Mouse (Mus musculus) heart, postnatal 14 days (tissue): Measurements from ENCODE around the gene Tmem223. TPM values are rescaled to one million over a fixed set of nuclear protein-coding genes. Genes with fewer than 3 reads are reported as not detected.
"Not testable (repeated sequence)": the region's sequence is repeated elsewhere in the genome, so short reads cannot be mapped to it uniquely, and the experiment has no call there.

ENCODE experiments used
- DNase-seq, 2 experiments: peaks; one replicate each; pipeline ENCODE4 v3.0.0; 2021 to 2022
- intact Hi-C: fragments of 180-260 bp; cut with DNase I; formaldehyde crosslinking; loops from one replicate; pipeline ENCODE4 v1.15.1; 2025
- long read RNA-seq, 2 experiments: library from polyadenylated mRNA; stranded (forward); transcript quantifications; one replicate each; pipeline ENCODE4 v2.0.0; 2021
- total RNA-seq, 2 experiments: library from RNA; stranded (reverse); gene quantifications; 2 replicates each; pipeline ENCODE4 v1.2.3; 2021

The Tmem223 gene
- total RNA-seq, result 100 to 1,000 TPM; 110 to 121 TPM
- long read RNA-seq, experiment 1, transcript Tmem223-201 (2 exons, 748 nt), result major isoform, 140 of 141 reads
- long read RNA-seq, experiment 1, partial matches to known transcripts, result 0 of 141 reads
- long read RNA-seq, experiment 1, other reads (novel, unspliced or antisense), result 1 of 141 reads
- long read RNA-seq, experiment 2, transcript Tmem223-201 (2 exons, 748 nt), result major isoform, 119 of 122 reads
- long read RNA-seq, experiment 2, partial matches to known transcripts, result 0 of 122 reads
- long read RNA-seq, experiment 2, other reads (novel, unspliced or antisense), result 3 of 122 reads

GRCm38 (mm10) chr19:8770567-8771270 is at the start of gene Tmem223:
Gene Tmem223, plus strand, starts transcription at chr19:8770996.
- intact Hi-C loops, result loop anchor here (5.0 kb wide), 1 partner anchor 47 kb away; the partner anchor contains the start of gene Ttc9c
- peak; percentile 83 to 88 for DNase-seq

DNA sequence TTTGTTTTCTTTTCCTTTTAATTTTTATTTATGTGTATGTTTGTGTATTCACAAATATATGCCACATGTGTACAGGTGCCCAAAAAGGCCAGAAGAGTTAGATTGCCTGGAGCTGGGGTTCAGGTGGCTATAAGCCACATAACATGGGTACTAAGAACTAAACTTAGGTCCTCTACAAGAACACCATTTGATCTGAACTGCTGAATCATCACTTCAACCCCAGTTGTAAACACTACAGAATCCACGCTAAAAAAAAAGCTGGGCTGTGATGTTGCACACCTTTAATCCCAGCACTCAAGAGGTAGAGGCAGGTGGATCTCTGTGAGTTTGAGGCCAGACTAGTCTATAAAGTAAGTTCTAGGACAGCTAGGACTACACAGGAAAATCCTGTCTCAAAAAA is 49.4 kb upstream of the Tmem223 start:
- intact Hi-C loops, result loop anchor here (10.0 kb wide), 1 partner anchor 383 kb away; no protein-coding TSS in a partner anchor
- DNase-seq, result no peak

DNA sequence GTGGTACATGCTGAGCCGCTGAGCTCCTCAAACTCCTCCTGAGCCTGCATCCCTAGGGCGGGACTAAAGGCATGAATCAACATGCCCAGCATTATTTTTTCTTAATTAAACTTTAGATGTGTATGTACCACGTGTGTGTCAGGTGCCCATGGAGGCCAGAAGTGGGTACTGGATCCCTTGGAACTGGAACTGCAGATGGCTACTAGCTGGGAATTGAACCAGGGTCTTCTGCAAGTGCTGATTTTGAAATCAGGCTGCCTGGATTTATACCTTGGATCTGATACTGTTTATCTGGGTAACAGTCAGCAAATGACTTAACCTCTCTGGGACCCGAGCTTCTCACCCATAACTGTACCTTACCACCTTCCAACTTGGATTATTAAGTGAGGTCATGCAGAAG is 48.8 kb upstream of the Tmem223 start:
- DNase-seq, result no peak
- intact Hi-C loops, result loop anchor here (10.0 kb wide), 1 partner anchor 383 kb away; no protein-coding TSS in a partner anchor

- intact Hi-C loops, result loop anchor here (10.0 kb wide), 1 partner anchor 382 kb away; no protein-coding TSS in a partner anchor
- no peak for DNase-seq
Observed at GRCm38 (mm10) chr19:8722559-8722906, 48.3 kb upstream of the Tmem223 start.

GRCm38 (mm10) chr19:8722907-8723573 is 47.8 kb upstream of the Tmem223 start, which contains the start of gene Slc3a2:
Gene Slc3a2, minus strand, starts transcription at chr19:8723369.
- intact Hi-C loops, result loop anchor here (10.0 kb wide), 1 partner anchor 382 kb away; no protein-coding TSS in a partner anchor
- peak; percentile 93 to 94 for DNase-seq

GRCm38 (mm10) chr19:8723574-8724346 is 47.0 kb upstream of the Tmem223 start:
- intact Hi-C loops, result loop anchor here (10.0 kb wide), 1 partner anchor 381 kb away; no protein-coding TSS in a partner anchor
- no peak for DNase-seq

DNA sequence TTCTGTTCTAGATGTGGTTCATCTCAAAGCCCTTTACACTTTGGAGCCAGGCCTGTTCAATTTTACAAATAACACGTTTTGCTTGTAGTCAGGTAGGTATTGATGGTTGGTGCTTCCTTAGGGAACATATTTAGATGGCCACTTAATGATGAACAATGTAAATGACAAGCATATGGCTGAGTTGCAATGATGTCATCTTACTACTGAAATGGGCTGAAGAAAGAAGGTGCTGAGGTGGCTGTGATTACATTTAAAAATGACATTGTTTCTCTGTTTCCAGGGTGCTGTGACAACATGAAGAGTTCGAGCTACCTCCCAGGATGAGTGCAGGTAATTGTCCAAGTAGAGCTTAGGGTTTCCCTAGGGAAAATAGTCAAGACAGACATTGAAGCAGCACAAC is 46.4 kb upstream of the Tmem223 start:
- intact Hi-C loops, result loop anchor here (10.0 kb wide), 1 partner anchor 380 kb away; no protein-coding TSS in a partner anchor

DNA sequence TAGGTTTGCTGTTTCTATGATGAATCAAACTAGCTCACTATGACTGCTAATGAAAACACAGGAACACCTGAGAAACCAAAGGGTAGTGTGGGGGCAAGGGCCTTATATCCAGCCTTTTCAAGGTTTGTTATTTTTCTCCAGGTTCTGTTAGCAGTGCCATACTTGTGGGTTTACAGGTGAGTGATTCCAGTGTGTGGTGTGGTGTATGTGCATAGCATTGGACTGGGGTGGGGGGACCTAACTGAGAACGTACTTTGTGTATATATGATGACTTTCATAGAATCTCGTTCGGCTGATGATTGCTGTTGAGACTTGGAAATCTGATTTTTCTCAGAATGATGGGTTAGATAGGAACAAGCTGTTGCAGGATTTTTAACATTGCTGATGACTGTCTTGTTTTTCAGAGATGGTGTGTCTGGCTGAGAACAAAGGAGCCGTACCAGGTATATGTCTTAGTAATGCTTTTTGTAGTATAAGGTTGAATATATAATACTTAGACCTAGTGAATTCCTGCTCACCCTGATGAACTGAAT is 45.6 kb upstream of the Tmem223 start:
- intact Hi-C loops, result loop anchor here (10.0 kb wide), 1 partner anchor 380 kb away; no protein-coding TSS in a partner anchor
- DNase-seq, result no peak

More for the DNA sequence above, 46.4 kb upstream of the Tmem223 start:
- DNase-seq, result no peak

DNA sequence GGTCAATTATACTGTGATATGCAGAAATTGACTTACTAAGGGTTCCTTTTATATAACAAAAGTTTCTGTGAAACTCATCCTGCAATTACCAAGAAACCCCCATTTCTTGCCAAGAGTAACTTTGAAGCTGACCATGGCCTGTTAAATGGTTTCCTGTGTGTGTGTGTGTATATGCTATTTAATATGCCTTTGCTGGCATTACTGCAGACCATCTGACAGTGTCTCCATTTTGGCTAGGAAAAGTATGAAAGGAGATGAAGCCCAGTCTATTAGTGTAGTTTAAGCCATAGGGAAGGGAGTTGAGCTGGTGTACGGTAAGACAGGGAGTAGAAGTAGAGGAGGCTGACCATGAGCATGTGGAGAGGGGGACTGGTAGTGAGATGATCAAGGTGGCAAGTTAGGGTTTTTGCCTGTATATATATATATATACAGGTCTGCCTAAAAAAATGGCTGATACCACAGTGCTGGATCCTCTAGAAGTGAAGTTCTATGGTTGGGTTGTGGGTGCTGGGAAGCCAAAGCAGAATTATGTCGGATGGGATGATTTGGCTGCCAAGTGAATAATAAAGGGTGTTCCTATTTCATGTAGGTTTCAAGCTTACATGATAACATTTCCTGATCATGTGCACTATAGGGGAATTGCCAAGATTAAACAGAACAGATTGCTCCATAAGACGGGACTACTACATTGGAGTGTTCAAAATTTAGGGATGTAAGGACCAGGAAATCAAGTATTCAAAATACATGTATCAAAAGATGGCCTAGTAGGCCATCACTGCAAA is 44.0 kb upstream of the Tmem223 start:
- no peak for DNase-seq
- intact Hi-C loops, result loop anchor here (10.0 kb wide), 1 partner anchor 378 kb away; no protein-coding TSS in a partner anchor

- intact Hi-C loops, result loop anchor here (10.0 kb wide), 1 partner anchor 377 kb away; no protein-coding TSS in a partner anchor
- DNase-seq, result no peak
Observed at GRCm38 (mm10) chr19:8727495-8728114, 43.2 kb upstream of the Tmem223 start.

- intact Hi-C loops, result loop anchor here (10.0 kb wide), 1 partner anchor 376 kb away; no protein-coding TSS in a partner anchor
- DNase-seq, result not testable (repeated sequence)
Observed at GRCm38 (mm10) chr19:8728335-8729099, 42.3 kb upstream of the Tmem223 start.

DNA sequence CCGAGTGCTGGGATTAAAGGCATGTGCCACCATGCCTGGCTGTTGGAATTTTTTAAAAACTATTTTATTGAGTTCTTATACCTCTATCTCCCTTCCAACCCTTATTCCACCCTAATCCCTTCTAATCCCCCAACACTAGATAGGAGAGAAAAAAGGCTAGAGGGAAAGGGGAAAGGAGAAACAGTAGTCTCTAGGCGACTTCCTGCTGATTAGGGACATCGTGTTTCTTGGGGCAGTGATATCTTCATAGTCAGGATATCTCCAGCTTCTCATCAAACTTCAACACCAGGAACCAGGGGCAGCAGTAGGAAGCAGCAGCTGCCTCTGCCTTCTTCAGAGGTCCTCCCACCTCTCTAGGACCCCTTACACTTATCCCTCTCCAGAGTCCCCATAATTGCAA is 36.5 kb upstream of the Tmem223 start:
- intact Hi-C loops, result no loop called here
- no peak for DNase-seq

GRCm38 (mm10) chr19:8735389-8736159 is 35.2 kb upstream of the Tmem223 start, which contains the start of gene Wdr74:
Gene Wdr74, plus strand, starts transcription at chr19:8735827.
- peak; percentile 92 to 97 for DNase-seq

DNA sequence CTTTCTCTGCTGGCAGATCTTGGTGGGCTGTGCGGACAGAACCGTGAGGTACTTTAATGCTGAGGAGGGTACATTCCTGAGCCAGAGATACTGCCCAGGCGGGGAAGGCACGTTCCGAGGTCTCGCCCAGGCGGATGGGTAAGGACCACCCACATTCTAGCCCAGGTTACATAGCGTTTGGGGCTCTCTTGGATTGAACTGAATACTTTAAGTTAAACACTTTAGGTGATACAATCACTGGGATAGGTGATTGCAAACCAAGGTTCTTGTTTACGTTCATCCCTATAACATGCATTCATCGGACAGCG is 34.7 kb upstream of the Tmem223 start:
- intact Hi-C loops, result no loop called here
- DNase-seq, result no peak

More at GRCm38 (mm10) chr19:8735389-8736159, 35.2 kb upstream of the Tmem223 start, which contains the start of gene Wdr74:
- intact Hi-C loops, result no loop called here

GRCm38 (mm10) chr19:8738911-8739310 is 31.9 kb upstream of the Tmem223 start:
- DNase-seq, result no peak
- intact Hi-C loops, result no loop called here

DNA sequence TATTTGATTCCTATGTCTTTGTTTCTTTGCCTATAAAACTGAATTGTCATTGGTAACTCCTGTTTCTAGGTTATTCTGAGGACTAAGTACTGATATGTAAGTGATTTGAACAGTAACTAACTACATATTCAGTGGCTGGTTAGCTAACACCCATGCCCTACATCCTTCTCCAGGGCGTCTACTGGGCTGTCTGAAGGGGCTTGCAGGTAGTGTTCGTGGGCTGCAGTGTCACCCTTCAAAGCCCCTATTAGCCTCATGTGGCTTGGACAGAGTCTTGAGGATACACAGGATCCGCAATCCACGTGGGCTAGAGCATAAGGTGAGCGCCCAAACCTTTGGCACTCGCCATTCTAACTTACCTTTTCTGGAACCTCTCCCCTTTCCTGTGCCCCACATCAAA is 31.1 kb upstream of the Tmem223 start:
- intact Hi-C loops, result loop anchor here (5.0 kb wide), 1 partner anchor 63 kb away; the partner anchor contains the start of gene Zbtb3
- no peak for DNase-seq

DNA sequence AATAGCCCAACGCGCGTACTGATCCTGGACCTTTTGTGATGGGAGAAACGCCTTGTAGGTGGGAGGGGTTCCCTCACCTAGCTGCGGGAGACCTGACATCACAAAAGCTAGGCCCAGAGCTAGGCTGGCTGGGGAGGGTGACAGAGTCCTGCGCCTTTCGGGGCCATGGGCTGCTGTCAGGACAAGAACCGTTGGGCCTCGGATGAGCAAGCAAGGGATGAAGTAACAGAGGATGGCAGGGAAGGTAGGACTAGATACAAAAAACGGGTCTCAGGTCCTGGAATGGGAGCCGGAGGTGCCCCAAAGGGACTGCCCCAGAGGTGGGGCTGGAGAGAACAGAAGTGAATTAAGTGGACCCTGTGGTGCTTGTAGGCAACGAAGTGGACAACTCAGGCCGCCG is 30.2 kb upstream of the Tmem223 start, which contains the start of gene 1700092M07Rik:
Gene 1700092M07Rik (plus strand): TSS at position 116 of the 400 bp plus-strand sequence.
- intact Hi-C loops, result loop anchor here (5.0 kb wide), 1 partner anchor 62 kb away; the partner anchor contains the start of gene Zbtb3
- DNase-seq, result no peak
